Mouse (Mus musculus): ENCODE data around the gene Gcc1. TPM values are rescaled to one million over a fixed set of nuclear protein-coding genes. Genes with fewer than 3 reads are reported as not detected.

Gcc1 gene
- 34.5 TPM for polyA plus RNA-seq (2017; shearing (Covaris generic))

GRCm38 (mm10) chr6:28428290-28428689 lies at the start of gene Gcc1:
Gene Gcc1 (minus strand): TSS chr6:28428390.

GRCm38 (mm10) chr6:28474839-28475238 lies 46.6 kb upstream of the Gcc1 start, which contains the start of gene Snd1:
Gene Snd1 (plus strand): TSS chr6:28475139.

GRCm38 (mm10) chr6:28449253-28449652 lies 21.1 kb upstream of the Gcc1 start, which contains the start of gene Pax4:
Gene Pax4 (minus strand): TSS chr6:28449353.

GRCm38 (mm10) chr6:28427096-28427839 lies 922 bp downstream of the Gcc1 start, which contains the start of gene Fscn3:
Gene Fscn3 (plus strand): TSS chr6:28427789.

GRCm38 (mm10) chr6:28423313-28423712 lies 4.9 kb downstream of the Gcc1 start, which contains the start of gene Arf5:
Gene Arf5 (plus strand): TSS chr6:28423560.

GRCm38 (mm10) chr6:28397681-28398203 lies 30.4 kb downstream of the Gcc1 start, which contains the start of gene Zfp800:
Gene Zfp800 (minus strand): TSS chr6:28398005.

Other genes starting within 250 kb of the Gcc1 start
- 35.3 TPM for gene Zfp800, start 30.4 kb downstream of the Gcc1 start, polyA plus RNA-seq (2017; shearing (Covaris generic))
- 112 TPM for gene Arf5, start 4.8 kb downstream of the Gcc1 start, polyA plus RNA-seq (2017; shearing (Covaris generic))
- not detected for gene Fscn3, start 601 bp downstream of the Gcc1 start, polyA plus RNA-seq (2017; shearing (Covaris generic))
- gene Pax4, start 21.0 kb upstream of the Gcc1 start, polyA plus RNA-seq (2017; shearing (Covaris generic)) = not detected
- 152 TPM for gene Snd1, start 46.7 kb upstream of the Gcc1 start, polyA plus RNA-seq (2017; shearing (Covaris generic))